Mouse (Mus musculus) midbrain, embryonic 15.5 days (tissue): ENCODE results near the gene Ppfibp2. TPM values are rescaled to one million over a fixed set of nuclear protein-coding genes. Genes with fewer than 3 reads are reported as not detected.

Experiments
- ATAC-seq: fragments of 200-750 bp; cut with Nextera tagmentation; replicated peaks from 2 replicates; pipeline ENCODE4 v1.8.0; 2017; ENCODE audit warnings: moderate TSS enrichment
- H3K27ac ChIP-seq: fragments of 300-500 bp; sonication (generic); 2 replicates; pipeline ENCODE4 v1.5.1; 2015; ENCODE audit warnings: mild to moderate bottlenecking, inconsistent platforms
- H3K27me3 ChIP-seq: fragments of 300-500 bp; sonication (generic); replicated peaks from 2 replicates; pipeline ENCODE4 v1.6.1; 2015; ENCODE audit warnings: inconsistent platforms
- H3K36me3 ChIP-seq: fragments of 300-500 bp; sonication (generic); replicated peaks from 2 replicates; pipeline ENCODE4 v1.6.1; 2015; ENCODE audit warnings: inconsistent platforms
- H3K4me1 ChIP-seq: fragments of 300-500 bp; sonication (generic); 2 replicates; pipeline ENCODE4 v1.6.1; 2015; ENCODE audit warnings: inconsistent platforms
- H3K4me2 ChIP-seq: fragments of 300-500 bp; sonication (generic); 2 replicates; pipeline ENCODE4 v1.6.1; 2015; ENCODE audit warnings: inconsistent platforms, mild to moderate bottlenecking, moderate library complexity
- H3K4me3 ChIP-seq: fragments of 300-500 bp; sonication (generic); 2 replicates; pipeline ENCODE4 v1.5.1; 2015; ENCODE audit warnings: mild to moderate bottlenecking, inconsistent platforms
- H3K9ac ChIP-seq: fragments of 300-500 bp; sonication (generic); 2 replicates; pipeline ENCODE4 v1.6.1; 2015; ENCODE audit warnings: mild to moderate bottlenecking, inconsistent platforms
- H3K9me3 ChIP-seq: fragments of 300-500 bp; sonication (generic); 2 replicates; pipeline ENCODE4 v1.6.1; 2016; ENCODE audit warnings: inconsistent platforms
- WGBS: fragments of 180-500 bp; shearing (Covaris S2); methylation state at CpG from one replicate; pipeline ENCODE4 v1.1.7; 2015; ENCODE audit warnings: mixed read lengths; 5-methylcytosine and 5-hydroxymethylcytosine counted together
- polyA plus RNA-seq: library from polyadenylated mRNA; unstranded; fragments of >200 nt; fragmentation: Nextera tagmentation; extraction: Ambion mirVana; gene quantifications from 2 replicates; pipeline ENCODE4 v1.2.1, GENCODE M21; 2015

Ppfibp2 gene
- polyA plus RNA-seq, 1 experiment from 2014 or later: 1.5 TPM

DNA sequence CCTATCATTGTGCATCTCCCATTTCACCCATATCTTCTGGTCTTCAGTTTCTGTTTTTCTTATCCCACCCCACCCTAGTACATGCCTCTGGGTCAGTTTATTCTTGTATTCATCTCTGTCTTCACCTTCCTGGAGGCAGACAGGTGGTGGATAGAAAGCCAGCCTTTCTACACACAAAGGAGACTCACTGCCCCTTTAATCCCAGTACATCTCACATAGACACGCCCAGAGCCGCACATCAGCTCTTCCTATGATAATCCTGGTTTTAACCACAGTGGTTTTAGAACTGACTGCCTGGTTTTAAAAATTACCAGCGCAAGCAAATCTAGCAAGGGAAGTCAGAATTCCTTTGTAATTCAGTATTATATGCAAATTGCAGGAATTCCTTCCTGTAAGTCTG lies 80.2 kb downstream of the Ppfibp2 start:
- Histone ChIP-seq H3K4me1 (no peaks in the 10 kb centered on the region), H3K4me2 (no peak overlapping the region), H3K4me3 (no peak overlapping the region), H3K27ac (no peak overlapping the region), H3K36me3 (no peaks in the 10 kb centered on the region), H3K9me3 (no peaks in the 10 kb centered on the region), H3K27me3 (no peaks in the 10 kb centered on the region), H3K9ac (no peak overlapping the region)
- WGBS: 77% methylated on average over 3 of the region's 3 CpGs
- no peak for ATAC-seq

DNA sequence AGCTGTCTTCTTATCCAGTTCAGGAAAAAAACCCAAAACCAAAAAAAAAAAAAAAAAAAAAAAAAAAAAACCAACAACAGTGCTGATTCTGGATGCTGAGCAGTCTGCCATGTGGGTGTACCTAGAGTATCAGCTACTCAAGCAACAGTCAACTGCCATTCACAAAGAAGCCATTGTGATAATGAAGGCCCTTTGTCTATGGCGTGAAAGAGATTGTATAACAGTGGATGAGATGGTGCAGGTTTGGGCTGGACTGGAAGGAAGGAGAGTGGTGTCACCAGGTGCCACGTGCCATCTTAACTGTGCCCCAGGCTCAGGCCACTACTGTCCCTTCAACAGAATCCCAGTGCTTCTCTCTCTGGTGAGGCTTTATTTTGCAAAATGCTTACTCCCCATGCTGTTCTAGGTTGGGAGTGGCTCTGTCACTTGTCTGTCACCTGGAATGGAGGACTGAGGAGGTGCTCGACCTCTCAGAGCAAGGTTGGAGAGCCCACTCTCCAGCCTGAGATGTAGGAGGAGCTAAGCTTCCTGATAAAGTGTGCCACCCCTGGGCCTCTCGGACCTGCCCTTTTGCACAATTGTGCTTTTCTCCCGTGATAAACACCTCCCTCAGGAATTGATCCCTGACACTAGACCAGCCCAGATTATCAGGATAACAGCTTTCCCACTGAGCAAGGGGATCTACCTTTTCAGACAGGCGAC lies 85.3 kb downstream of the Ppfibp2 start:
- ATAC-seq: no peak
- Histone ChIP-seq H3K4me3 (no peak overlapping the region), H3K4me2 (no peak overlapping the region), H3K4me1 (no peaks in the 10 kb centered on the region), H3K9ac (no peak overlapping the region), H3K36me3 (no peaks in the 10 kb centered on the region), H3K27ac (no peak overlapping the region), H3K27me3 (no peaks in the 10 kb centered on the region), H3K9me3 (no peaks in the 10 kb centered on the region)
- 36% methylated on average over 6 of the region's 6 CpGs for WGBS

GRCm38 (mm10) chr7:107681306-107681705 lies 86.3 kb downstream of the Ppfibp2 start:
- WGBS: 87% methylated on average over 2 of the region's 2 CpGs

GRCm38 (mm10) chr7:107683162-107683561 lies 88.2 kb downstream of the Ppfibp2 start:
- no peak for ATAC-seq
- Histone ChIP-seq H3K4me1 (no peaks in the 10 kb centered on the region), H3K27ac (no peak overlapping the region), H3K36me3 (no peaks in the 10 kb centered on the region), H3K27me3 (no peaks in the 10 kb centered on the region), H3K9ac (no peak overlapping the region), H3K4me3 (no peak overlapping the region), H3K9me3 (no peaks in the 10 kb centered on the region), H3K4me2 (no peak overlapping the region)
- WGBS: 84% methylated on average over 4 of the region's 4 CpGs

More at GRCm38 (mm10) chr7:107681306-107681705, 86.3 kb downstream of the Ppfibp2 start:
- no peaks in the 10 kb centered on the region for H3K27me3 ChIP-seq
- H3K4me2 ChIP-seq: no peak overlapping the region
- no peak overlapping the region for H3K9ac ChIP-seq
- no peaks in the 10 kb centered on the region for H3K9me3 ChIP-seq
- no peaks in the 10 kb centered on the region for H3K4me1 ChIP-seq
- ATAC-seq: no peak
- no peaks in the 10 kb centered on the region for H3K36me3 ChIP-seq
- no peak overlapping the region for H3K27ac ChIP-seq
- no peak overlapping the region for H3K4me3 ChIP-seq

DNA sequence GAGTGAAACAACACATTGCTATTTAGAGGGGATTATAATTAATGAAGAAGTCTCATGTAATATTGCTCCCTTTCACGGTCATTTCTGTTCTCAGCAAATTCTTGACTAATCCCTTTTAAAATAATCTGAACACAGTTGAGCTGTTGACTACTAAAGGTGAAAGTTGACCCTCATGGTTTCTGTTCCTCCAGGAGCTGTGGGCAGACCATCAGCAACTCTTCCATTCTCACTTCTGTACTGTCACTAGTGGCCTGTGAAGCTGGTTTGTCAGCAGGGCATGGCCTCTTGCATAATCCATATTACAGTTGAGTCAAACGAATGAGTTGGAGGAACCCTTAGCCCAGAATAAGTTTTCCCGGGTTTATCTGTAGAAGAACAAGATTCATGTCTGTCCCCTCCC lies 88.6 kb downstream of the Ppfibp2 start:
- Histone ChIP-seq H3K36me3 (no peaks in the 10 kb centered on the region), H3K4me1 (no peaks in the 10 kb centered on the region), H3K4me2 (no peak overlapping the region), H3K4me3 (no peak overlapping the region), H3K9me3 (no peaks in the 10 kb centered on the region), H3K9ac (no peak overlapping the region), H3K27ac (no peak overlapping the region), H3K27me3 (no peaks in the 10 kb centered on the region)
- no peak for ATAC-seq
- WGBS: 87% methylated on average over 3 of the region's 3 CpGs

DNA sequence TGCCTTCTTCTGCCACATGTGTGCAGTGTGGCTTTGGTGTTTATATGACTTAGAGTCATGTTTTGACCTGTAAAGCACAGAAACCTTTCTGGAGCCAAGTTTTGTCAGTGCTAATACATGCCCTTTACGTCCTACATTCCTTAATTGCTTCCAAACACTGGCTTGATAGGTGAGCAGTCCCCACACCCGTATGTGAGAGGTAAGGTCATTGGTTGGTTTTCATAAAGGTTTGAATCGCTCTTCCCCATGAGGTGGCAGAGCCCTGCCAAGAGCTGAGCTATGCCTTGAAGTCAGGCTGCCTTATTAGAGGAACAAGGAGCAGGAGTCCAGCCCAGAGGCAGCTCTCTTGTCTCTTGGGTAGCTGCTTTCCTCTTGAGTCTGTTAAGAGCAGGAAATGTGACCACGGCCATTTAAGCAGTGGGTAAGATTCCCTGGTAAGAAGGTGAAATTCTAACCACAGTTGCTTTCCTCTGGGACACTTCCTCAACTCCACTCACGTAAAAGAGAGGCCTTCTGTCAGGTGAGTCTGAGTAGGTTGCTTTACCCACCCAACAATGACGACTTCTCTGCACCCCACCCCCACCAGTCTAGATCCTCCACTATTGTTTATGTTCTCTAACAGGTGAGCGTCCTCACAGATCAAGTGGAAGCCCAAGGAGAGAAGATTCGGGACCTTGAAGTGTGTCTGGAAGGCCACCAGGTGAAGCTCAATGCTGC lies 90.4 kb downstream of the Ppfibp2 start:
- 89% methylated on average over 8 of the region's 8 CpGs for whole genome bisulfite sequencing
- no peaks in the 10 kb centered on the region for H3K36me3 ChIP-seq
- no peak overlapping the region for H3K4me2 ChIP-seq
- no peaks in the 10 kb centered on the region for H3K4me1 ChIP-seq
- H3K9me3 ChIP-seq: no peaks in the 10 kb centered on the region
- H3K27ac ChIP-seq: no peak overlapping the region
- no peaks in the 10 kb centered on the region for H3K27me3 ChIP-seq
- no peak overlapping the region for H3K9ac ChIP-seq
- H3K4me3 ChIP-seq: no peak overlapping the region
- no peak for ATAC-seq

GRCm38 (mm10) chr7:107685955-107686285 lies 90.9 kb downstream of the Ppfibp2 start:
- no peaks in the 10 kb centered on the region for H3K27me3 ChIP-seq
- H3K4me1 ChIP-seq: no peaks in the 10 kb centered on the region
- no peaks in the 10 kb centered on the region for H3K36me3 ChIP-seq
- ATAC-seq: no peak
- WGBS: 94% methylated on average over 7 of the region's 7 CpGs
- H3K9me3 ChIP-seq: no peaks in the 10 kb centered on the region
- H3K27ac ChIP-seq: no peak overlapping the region
- H3K4me2 ChIP-seq: no peak overlapping the region
- H3K9ac ChIP-seq: no peak overlapping the region
- H3K4me3 ChIP-seq: no peak overlapping the region

- WGBS: 36% methylated on average over 3 of the region's 3 CpGs
- H3K27me3 ChIP-seq: no peaks in the 10 kb centered on the region
Observed at GRCm38 (mm10) chr7:107687412-107687811, 92.4 kb downstream of the Ppfibp2 start.

GRCm38 (mm10) chr7:107688040-107688439 lies 93.0 kb downstream of the Ppfibp2 start:
- Histone ChIP-seq H3K4me3 (no peak overlapping the region), H3K4me1 (no peaks in the 10 kb centered on the region), H3K27ac (no peak overlapping the region), H3K9me3 (no peaks in the 10 kb centered on the region), H3K36me3 (no peaks in the 10 kb centered on the region), H3K27me3 (no peaks in the 10 kb centered on the region), H3K9ac (no peak overlapping the region), H3K4me2 (no peak overlapping the region)
- ATAC-seq: no peak
- WGBS: 90% methylated on average over 4 of the region's 4 CpGs

More at GRCm38 (mm10) chr7:107687412-107687811, 92.4 kb downstream of the Ppfibp2 start:
- no peaks in the 10 kb centered on the region for H3K9me3 ChIP-seq
- no peak overlapping the region for H3K4me3 ChIP-seq
- no peak for ATAC-seq
- H3K9ac ChIP-seq: no peak overlapping the region
- H3K4me1 ChIP-seq: no peaks in the 10 kb centered on the region
- no peak overlapping the region for H3K4me2 ChIP-seq
- H3K27ac ChIP-seq: no peak overlapping the region
- no peaks in the 10 kb centered on the region for H3K36me3 ChIP-seq

DNA sequence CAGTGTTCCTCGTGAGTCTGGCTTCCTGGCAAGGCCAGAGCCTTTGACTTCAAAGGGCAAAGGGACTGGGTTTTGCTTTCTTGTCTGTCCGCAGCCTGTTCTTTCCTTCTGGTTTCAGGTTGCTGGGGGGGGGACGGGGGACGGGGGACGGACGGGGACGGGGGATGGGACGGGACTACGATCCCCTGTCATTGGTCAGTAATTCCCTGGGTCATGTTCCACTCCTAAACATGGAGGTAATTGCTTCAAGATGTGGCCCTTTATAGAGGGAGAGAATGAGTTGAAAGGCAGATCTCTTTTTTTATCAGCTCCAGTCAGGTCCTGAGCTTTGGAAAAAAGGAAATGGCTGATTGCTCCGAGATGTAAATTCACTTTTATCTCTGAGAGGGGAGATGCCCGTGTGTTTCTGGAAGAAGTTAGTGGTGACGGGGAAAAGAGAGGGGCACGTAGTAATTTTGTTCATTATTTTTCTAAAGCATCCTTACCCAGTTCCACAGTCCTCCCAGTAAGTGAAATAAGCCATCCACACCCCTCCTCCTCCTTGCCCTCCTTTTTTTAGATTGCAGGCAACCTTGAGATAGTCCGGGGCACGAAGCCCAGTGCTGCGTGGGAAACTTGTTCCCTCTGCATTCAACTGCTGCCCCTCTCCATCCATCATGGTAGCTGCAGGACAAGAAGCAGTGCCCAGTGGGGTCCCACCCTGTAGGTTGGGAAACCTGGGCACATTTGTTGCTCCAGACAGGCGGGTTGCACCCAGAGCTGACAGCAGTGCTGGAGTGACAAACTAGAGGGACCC lies 95.6 kb downstream of the Ppfibp2 start:
- Histone ChIP-seq H3K4me2 (no peak overlapping the region), H3K36me3 (no peaks in the 10 kb centered on the region), H3K27me3 (no peaks in the 10 kb centered on the region), H3K9ac (no peak overlapping the region), H3K9me3 (no peaks in the 10 kb centered on the region), H3K4me3 (no peak overlapping the region), H3K4me1 (no peaks in the 10 kb centered on the region), H3K27ac (no peak overlapping the region)
- WGBS: 44% methylated on average over 17 of the region's 17 CpGs
- no peak for ATAC-seq

DNA sequence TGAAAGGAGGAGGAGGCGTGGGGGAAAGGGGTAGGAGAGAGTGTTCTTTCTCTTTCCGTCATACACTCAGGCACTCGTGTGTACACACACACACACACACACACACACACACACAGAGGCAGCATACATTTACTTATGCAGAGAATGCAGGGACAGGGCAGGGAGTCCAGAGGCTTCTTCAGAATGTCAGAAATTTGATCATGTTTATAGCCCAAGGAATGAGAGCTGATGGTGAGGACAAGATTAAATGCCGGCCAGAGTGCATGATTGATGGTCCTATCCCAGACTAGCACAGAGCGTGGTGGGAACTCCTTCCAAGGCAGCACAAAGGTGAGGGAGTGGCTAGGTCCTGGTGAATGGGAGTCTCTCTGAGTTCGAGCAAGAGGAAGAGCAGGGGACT lies 96.5 kb downstream of the Ppfibp2 start:
- Histone ChIP-seq H3K27me3 (no peaks in the 10 kb centered on the region), H3K9ac (no peak overlapping the region), H3K4me3 (no peak overlapping the region), H3K9me3 (no peaks in the 10 kb centered on the region), H3K4me2 (no peak overlapping the region), H3K4me1 (no peaks in the 10 kb centered on the region), H3K36me3 (no peaks in the 10 kb centered on the region), H3K27ac (no peak overlapping the region)
- WGBS: 59% methylated on average over 6 of the region's 6 CpGs
- no peak for ATAC-seq

DNA sequence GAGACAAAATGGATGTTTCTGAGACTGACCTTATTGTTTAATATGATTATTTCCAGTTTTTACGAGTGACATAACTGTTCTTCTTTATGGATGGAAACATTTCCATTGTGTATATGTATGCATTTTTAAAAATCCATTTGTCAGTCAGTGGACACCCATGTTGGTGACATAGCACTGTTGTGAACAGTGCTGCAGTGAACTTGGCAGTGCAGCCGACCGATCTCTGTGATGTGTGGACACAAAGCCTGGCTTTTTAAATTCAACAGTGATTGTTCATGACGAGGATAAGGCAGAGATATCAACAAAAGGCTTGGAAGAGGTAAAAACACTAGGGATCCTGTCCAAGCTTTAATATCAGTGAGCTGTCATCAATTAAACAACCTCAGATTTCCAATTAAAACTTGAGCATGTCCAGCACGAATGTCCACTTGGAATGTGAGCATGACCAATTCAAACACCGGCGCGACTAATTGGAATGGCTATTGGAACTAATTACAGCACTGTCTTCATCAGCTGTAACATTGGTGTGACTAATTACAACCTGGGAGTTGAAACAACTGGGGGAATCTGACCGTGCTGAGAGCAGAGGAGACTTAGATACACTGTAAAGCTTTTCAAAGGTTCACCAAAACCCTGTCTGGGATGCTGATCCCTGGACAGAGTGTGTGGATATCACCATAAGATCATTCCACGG lies 99.4 kb downstream of the Ppfibp2 start:
- ATAC-seq: 0 out of 2 replicates have a peak, but pooled peaks have one; percentile 60
- Histone ChIP-seq H3K27me3 (no peaks in the 10 kb centered on the region), H3K36me3 (no peaks in the 10 kb centered on the region), H3K9ac (no peak overlapping the region), H3K4me3 (no peak overlapping the region), H3K9me3 (no peaks in the 10 kb centered on the region), H3K27ac (no peak overlapping the region), H3K4me2 (no peak overlapping the region), H3K4me1 (no peaks in the 10 kb centered on the region)
- WGBS: 42% methylated on average over 10 of the region's 10 CpGs
